Mouse (Mus musculus) c-Kit-positive CD71-negative TER-119-negative erythroid progenitor cells, embryonic 14.5 days (primary cell): ENCODE measurements at regions not wholly inside any gene's neighbourhood (a gene's known extent, or its start where the extent isn't known, plus 50 kb on each side); places are given as distances from the start of the nearest gene placed in this dataset.

Experiments used
- DNase-seq: peaks from one replicate; pipeline ENCODE4 v3.0.0-alpha.2; 2013; ENCODE audit warnings: low read depth

DNA sequence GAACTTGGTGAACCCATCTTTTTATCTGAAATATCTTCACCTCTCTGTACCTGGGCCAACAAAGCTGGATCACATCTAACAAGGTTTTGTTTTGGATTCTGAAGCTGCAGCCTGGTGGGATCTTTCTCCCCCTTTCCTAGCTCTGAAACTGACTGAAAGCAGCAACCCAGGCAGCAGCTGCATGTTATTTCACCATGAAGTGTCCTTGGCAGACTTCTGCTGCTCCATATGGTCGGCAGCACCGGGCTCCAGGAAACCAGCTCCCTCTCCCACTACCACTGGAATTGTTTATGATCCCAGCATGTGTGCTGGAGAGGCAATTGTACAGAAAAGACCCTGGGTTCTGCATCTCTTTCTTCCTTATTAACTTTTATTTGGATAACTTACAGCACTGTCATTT, 145.0 kb downstream of the Spata18 start:
- DNase-seq = no peak

DNA sequence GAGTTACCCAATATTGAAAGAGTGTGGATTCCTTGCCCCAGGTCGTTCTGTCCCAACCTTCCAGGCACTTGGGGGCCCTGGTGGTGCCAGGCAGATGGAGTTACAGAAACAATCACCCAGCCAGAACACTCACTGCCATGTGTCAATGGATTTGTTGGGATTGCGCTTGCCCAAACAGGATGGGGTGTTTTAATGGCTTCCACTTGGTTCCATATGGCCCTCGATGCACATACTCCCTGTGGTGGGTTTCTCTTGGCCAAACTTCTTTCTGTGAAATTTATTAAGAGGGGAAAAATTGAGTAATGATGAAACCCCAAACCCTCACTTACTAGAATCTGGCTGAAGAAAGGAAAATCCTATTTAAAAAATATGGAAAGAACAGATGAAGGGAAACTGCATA, 146.8 kb downstream of the Spata18 start:
- no peak for DNase-seq

DNA sequence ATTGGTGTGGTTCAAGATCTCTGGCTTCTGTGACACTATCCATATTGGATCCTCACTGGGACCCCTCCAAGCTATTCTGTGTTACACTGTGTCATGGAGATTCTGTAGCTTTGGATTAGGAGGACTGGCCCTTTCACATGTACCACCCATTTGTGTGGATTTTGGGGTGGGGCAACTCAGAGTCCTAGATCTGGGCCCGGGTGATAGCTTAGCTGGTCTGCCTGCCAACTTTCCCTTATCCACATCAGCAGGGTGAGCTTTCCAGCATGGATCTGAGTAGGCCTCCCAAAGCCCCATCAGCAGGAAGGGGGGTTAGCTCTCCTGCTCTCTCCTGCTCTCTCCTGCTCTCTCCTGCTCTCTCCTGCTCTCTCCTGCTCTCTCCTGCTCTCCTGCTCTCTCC, 152.3 kb downstream of the Spata18 start:
- no peak for DNase-seq

DNA sequence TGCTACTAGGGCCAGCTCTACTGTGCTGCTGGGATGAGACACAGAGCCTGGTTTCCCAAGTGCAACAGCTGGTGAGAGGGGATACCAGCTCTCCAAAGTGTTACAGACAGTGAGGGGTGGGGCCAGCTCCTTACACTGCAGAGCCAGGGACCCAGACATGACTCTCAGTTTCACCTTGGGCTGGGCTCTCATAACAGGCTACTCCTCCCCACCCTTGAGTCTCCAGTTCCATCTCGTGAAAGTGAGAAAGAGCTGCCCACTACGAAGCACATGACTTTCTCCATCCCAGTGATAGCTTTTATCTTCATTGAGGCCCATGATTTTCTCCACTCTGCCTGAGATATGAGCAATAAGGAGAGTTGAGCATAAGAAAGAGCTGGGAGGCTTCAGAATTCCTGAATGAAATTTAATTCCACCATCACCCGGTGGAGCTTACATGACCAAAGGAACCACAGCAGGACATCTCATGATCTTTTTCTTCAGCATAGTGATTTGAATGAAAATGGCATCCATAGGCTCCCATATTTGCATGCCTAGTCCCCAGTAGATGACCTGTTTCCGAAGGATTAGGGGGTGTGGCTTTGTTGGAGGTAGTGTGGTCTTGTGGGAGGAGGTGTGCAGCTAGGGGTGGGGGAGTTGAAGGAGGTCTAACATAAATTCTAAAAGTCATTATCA, 153.5 kb downstream of the Spata18 start:
- no peak for DNase-seq

DNA sequence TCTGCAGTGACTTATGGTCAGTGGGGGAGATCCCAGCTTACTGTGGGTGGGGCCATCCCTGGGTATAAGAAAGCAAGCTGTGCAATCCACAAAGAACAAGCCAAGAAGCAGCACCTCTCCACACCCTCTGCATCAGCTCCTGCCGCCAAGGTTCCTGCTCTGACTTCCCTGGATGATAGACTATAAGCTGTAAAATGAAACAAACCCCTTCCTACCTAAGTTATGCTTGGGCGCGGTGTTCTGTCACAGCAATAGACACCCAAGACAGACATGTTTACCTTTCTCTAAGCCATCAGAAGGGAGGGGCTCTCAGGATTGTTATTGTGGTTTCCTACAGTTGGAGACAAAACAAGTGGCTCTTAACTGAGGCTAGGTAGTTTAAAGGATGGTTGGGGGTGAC, 159.5 kb downstream of the Spata18 start:
- no peak for DNase-seq

DNA sequence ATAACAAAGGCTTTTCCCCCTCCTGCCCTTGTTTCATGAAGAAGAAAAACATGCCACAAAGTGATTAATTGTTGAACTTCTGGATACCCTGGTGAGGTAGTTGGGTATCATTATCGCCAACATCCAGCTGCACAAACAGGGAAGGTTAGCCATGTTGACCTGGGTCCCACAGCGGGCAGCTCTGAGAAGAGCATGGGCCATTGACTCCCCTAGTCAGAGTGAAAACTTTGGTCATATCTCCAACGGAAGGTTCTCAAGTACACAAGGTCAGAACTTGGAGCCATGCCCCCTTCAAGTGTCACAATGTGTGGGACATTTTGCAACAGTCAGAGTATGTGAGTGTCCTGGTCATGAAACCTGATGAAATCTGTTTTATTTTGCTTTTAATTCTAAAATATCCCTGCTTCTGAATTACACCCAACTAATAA, 159.9 kb downstream of the Spata18 start:
- no peak for DNase-seq

DNA sequence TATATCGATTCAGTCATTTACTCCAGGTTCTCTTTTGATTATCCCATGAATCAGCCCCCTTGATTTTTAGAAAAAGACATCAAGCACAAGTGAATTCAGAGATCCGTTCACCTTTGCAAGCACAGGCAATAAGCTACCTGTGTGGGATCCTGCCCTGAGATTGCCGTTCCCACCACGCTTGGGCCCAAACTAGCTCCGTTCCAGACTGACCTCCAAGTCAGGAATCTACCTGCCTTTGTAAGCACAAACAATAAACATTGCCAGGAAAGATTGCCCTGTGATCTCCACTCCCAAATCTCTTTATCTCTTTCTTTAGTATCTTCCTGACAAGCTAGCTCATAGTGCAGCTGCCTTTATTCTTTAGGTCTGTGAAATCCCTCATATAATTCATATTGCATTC, 164.6 kb downstream of the Spata18 start:
- DNase-seq = no peak

DNA sequence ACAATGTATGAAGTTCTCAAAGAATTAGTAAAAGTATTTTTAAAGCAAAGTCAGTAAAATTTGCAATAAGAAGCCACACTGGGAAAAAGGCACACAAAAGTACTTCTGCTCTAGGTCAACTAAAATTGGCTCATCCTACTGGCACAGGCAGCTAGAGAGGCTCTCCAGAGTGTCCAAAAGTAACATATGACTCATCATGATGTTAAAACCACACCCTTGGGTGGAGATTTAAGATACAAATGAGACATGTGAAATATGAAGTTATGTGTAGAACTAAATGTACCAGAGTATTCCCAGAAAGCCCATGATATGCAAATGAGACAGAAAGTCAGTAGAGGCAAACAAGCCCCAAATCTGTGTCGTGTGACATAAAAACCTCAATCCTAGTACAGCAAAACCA, 166.0 kb downstream of the Spata18 start:
- DNase-seq = no peak

DNA sequence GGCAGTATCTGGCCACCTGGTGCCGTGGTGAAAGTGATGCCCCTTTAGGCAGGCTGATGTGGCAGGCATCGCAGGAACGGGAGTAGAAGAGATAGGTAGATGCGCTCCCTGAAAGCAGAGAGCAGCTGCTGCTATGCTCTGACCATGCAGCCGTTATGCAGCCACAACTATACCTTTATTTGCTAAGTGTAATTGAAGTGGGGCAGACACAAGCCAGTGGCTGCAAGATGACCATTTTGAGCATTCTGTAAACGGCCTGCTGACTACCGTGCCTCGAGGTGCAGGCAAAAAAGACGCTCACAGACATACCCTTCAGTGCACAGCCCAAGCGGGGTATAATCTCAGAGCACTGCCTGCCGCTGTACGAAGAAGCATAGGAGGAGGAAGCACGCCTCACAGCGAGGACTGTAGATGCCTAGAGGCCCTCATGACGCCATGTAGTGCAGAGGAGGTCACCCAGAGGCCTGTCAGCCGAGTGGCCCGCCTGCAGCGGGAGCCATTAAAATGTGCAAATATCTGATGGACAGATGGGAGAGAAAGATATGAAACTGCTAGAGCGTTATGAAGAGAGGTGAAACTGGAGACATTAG, 170.9 kb downstream of the Spata18 start:
- DNase-seq = no peak

DNA sequence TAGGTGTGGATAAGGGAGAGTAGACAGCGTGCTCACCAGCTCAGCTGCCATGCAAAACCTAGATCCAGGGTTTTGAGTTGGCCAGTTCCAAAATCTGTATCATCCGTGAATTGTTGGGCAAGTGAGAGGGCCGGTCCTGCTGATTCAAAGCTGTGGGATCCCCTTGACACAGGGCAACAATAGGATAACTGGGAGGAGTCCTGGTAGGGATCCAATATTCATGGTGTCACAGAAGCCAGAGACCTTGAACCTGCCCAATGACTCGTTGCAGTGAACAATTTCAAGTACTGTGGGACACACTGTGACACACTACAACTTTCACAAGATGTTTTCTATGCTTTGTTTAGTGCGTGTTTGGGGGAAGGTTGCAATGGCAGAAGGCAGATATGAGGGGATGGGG, 172.2 kb downstream of the Spata18 start:
- no peak for DNase-seq

DNA sequence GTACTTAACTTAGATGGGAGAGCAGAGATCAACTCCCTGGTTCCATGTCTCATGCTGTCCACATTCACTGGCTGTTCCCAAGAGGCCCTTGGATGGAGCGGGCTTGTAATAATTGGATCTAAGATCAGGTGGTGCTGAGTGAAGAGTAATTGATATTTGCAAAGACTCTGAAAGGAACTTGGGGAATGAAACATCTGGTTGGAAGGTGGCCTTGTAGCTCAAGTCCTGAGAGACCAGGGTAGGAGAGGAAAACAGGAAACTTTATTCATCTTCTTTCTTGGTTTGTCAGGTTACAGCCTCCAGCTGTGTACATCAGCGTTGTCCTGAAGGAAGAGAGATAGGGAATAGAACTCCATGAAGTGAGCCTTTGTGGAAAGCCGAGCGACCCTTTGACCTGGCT, 175.8 kb downstream of the Spata18 start:
- no peak for DNase-seq

DNA sequence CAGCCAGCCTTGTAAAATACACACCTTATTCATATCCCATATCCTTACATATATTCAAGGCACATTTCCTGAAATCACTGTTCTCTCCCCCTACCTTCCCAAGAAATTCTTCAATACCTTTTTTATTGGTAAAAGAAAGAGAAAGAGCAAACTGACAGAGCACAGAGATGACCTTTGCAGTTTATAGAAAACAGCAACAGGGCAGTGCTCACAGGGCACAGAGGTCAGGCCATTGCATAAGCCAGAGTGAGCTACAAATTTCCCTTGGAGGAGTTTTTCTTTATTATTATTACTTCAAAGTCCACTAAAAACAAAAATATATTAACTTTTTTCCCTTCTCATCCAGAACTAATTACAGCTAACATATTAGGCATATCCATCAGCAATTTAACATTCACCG, 182.5 kb downstream of the Spata18 start:
- no peak for DNase-seq

DNA sequence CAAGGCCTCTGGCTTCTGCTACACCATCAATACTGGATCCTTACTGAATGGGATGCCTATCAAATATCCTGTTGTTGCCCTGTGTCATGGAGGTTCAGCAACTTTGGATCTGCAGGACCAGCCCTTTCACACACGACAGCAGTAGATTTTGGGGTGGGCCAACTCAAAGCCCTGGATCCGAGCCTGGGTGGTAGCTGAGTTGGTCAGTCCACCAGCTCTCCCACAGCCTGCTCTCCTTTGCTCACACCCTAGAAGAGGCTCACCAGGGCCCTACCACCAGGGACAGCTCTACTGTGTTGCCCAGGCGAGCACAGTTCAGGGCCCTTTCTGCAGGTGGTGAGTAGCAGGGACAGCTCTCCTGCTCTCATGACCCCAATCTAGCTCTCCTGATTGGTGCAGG, 192.6 kb downstream of the Spata18 start:
- DNase-seq = no peak

DNA sequence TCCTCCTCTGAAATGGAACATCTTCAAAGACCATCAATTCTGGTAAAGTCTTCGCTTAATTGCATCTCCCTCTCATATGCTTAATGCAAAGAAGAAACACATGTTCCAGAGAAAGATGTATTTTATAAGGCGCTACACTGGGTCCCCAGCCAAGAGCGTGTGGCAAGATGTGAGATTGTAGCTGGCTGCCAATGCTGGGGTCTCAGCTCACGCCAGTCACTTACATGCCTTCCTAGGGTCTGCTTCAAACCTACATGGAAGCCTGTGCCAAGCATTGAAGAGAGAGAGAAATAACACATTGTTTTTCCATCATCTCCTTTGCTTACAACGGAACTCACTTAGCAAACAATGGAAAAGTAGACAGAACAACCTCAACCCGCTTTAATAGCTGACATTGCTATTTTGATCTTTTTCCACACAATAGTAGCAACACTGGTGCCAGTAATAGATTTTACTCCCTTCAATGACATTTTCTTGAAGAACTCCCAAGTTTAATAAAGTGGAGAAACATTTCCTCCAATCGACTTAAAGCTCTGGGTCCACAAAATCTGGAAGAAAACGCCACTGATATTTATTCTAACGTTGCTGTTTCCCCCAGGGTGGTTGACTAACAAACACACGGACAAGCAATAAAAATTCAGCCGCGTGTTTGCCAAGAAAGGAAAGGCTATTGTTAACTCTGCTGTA, 195.1 kb downstream of the Spata18 start:
- no peak for DNase-seq

DNA sequence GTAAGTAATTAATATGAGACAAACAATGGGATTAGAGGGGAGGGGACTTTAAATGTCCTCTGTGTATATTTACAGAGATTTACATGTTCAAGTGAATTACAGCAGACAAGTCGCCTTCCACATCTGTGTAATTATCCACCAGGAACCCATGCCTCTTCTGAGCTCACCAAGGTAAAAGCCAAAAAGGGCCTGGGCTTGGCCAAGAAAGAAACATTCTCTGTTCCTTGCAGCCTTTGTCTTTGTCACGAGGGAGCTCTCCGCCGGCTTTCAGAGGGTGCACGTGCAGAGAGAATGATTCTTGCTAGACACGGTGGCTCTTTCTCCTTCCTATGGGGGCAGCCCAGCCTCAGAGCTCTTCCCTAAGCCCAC, 195.6 kb downstream of the Spata18 start:
- no peak for DNase-seq

DNA sequence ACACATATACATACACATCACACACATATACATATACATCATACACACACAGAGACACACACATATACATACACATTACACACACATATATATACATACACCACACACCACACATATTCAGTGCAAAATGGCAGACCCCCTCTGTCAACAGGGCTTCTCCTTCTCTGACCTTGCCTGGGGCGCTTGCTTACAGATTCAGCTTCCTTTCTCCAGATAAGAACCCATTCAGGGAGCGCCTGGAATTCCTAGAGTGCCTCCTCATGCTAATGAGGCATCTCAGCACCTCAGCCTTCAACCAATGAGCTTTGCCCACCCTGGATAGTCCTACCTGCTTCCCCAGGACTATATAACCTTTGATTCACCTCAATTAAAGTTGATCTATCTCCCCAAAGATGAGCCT, 200.3 kb downstream of the Spata18 start:
- DNase-seq = no peak

DNA sequence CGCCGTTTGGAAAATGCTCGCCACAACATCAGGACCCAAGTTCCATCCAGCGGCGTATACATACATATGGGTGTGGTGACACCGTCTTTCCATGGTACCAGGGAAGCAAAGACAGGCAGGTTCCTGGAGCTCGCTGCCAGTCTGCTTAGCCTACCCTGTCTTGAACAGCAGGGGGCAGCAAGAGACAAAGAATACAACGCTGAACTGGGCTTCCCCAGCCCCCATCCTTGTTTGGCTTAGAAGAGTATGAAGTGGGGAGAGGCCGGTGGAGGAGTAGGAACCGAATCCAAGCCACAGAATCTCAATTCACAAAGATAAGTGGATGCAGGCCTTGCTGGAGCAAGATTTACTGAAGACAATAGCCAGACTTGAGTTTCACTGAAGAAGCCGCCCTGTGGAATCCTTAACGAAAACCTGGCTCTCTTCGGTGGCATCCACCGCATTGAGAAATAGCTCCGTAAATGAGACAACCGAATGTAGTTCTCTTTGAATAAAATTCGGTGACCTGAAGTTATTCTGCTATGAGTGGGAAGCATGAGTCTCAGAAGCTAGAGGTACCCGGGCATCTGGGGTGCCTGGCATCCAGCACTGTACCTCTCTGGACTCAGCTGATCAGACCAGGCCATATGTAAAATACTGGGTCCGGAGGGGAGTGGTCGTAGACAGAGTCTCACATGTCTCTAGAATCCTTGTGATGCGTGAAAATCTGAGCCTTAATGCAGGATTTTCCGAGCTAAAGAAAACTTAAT, 203.0 kb downstream of the Spata18 start:
- DNase-seq = peak; percentile 37

DNA sequence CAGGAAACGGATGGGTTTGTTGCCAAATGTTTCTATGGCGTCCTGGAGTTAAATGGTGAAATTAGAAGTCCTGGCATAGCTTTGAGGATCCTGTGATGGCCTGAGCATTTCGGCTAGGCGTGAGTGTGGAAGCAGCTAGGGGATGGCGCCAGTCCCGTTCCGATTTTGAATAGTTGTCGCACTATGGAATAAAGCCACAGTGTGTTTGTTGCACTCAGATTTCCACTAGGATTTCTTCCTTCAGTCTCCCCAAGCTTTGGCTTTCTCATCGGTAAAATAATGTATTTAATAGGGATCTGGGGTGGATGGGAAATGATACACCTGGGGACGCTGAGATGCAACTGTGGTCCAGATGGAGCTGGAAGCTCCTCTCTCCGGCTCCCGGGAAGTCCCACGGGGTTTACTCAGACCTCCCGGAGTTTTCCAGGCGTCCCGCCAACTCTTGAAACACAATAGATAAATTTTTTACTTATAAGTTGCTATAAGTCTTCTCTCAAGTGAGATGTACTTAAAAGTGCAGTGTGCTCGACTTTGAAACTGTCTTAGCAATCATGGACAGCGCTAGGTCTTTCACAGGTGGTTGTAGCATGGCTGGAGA, 203.7 kb downstream of the Spata18 start:
- no peak for DNase-seq

DNA sequence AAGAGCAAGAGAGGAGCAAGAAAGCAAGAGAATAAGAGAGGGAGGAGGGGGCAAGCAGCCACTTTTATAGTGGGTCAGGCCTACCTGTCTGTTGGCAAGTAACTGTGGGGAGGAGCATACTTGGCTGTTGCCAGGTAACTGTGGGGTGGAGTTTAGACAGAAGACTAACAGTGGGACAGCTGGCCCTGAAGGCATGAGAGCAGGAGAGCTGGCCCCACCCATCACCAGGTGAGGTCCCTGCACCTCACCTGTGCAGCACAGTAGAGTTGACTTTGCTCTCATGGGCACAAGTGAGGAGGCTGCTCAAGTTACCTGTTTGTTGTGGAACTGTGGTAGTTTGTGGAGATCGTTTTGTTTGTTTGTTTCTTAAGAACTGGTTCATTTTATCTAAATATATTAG, 208.1 kb downstream of the Spata18 start:
- no peak for DNase-seq

DNA sequence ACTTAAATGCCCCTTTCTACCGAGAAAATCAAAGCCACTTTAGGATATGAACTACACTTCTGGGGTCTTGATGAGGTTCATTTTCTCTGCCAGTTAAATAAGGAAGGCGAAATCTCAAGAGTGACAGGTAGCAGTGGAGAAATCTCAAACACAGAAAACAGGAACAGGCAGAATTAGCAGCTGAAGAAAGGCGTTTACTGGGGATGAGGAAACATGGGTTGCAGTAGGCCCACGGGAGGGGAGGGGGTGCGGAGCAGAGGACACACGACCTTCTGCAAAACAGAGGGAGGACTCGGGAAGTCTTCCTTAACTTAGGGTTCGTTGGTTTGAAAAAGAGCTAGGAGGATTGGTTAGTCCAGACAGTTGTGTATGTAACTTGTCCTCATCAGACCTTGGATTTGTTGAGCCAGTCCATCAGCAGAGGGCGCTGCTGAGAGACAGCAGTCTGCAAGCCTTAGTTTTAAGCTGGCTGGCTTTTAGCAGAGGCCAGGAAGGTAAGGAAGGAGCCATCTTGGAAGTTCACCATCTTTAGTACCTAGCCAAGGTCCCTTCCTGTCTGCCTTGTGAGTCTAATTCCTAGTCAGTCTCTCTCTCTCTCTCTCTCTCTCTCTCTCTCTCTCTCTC, 204.0 kb downstream of the Usp46 start:
- peak; percentile 16 for DNase-seq

DNA sequence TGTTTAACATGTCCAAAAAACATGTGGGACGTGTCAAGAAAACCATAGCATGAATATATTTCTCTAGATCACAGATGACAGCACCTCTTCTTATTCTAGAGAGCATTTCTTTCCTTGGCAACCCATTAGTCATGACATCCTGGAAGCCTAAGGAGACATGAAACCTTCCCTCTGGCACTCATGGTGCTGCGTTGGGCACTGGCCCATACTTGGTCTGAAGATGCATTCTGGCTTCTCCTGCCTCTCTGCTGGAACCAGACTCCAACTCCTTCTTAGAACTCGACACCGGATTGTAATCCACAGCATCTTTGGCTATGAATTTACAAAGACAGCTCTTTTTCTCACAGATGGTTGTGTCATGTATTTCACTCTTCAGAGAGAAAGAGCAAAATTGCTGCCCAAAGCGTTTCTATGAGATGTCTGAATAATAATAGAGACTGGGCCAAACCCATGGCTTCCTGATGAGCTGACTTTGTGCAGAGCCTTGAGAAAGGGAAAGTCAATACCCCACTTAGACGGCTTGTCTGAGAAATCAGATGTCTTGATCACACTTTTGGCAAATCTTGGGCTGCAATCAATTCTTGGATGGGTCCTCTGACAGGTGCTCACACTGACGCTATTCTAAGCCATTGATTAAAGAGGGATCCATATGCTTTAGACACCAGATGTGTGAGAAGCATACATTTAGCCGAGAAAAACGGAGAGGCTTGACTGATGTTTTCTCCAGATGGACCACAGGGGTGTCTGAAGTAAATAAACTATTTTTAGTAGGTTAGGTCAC, 195.4 kb downstream of the Usp46 start:
- no peak for DNase-seq
